Mouse (Mus musculus) forebrain, embryonic 15.5 days (tissue): ENCODE measurements around the gene Xpo4. TPM values are rescaled to one million over a fixed set of nuclear protein-coding genes. Genes with fewer than 3 reads are reported as not detected.

ENCODE experiments used
- ATAC-seq: fragments of 200-750 bp; cut with Nextera tagmentation; replicated peaks from 2 replicates; pipeline ENCODE4 v1.8.0; 2017; ENCODE audit warnings: mild to moderate bottlenecking, moderate TSS enrichment, moderate library complexity
- H3K27ac ChIP-seq: fragments of 300-500 bp; sonication (generic); replicated peaks from 2 replicates; pipeline ENCODE4 v1.5.1; 2015; ENCODE audit warnings: mild to moderate bottlenecking, inconsistent platforms
- H3K27me3 ChIP-seq: fragments of 300-500 bp; sonication (generic); 2 replicates; pipeline ENCODE4 v1.6.1; 2015; ENCODE audit warnings: inconsistent platforms
- H3K36me3 ChIP-seq: fragments of 300-500 bp; sonication (generic); 2 replicates; pipeline ENCODE4 v1.6.1; 2015; ENCODE audit warnings: mild to moderate bottlenecking, inconsistent platforms
- H3K4me1 ChIP-seq: fragments of 300-500 bp; sonication (generic); 2 replicates; pipeline ENCODE4 v1.6.1; 2015; ENCODE audit warnings: inconsistent platforms
- H3K4me2 ChIP-seq: fragments of 300-500 bp; sonication (generic); replicated peaks from 2 replicates; pipeline ENCODE4 v1.6.1; 2015; ENCODE audit warnings: mild to moderate bottlenecking, inconsistent platforms
- H3K4me3 ChIP-seq: fragments of 300-500 bp; sonication (generic); 2 replicates; pipeline ENCODE4 v1.5.1; 2015; ENCODE audit warnings: mild to moderate bottlenecking, inconsistent platforms
- H3K9ac ChIP-seq: fragments of 300-500 bp; sonication (generic); replicated peaks from 2 replicates; pipeline ENCODE4 v1.6.1; 2015; ENCODE audit warnings: mild to moderate bottlenecking, inconsistent platforms
- H3K9me3 ChIP-seq: fragments of 300-500 bp; sonication (generic); 2 replicates; pipeline ENCODE4 v1.6.1; 2016; ENCODE audit warnings: inconsistent platforms
- WGBS: fragments of 180-500 bp; shearing (Covaris S2); methylation state at CpG from one replicate; pipeline ENCODE4 v1.1.7; 2015; ENCODE audit warnings: mixed read lengths; 5-methylcytosine and 5-hydroxymethylcytosine counted together
- polyA plus RNA-seq: library from polyadenylated mRNA; unstranded; fragments of >200 nt; fragmentation: Nextera tagmentation; extraction: Ambion mirVana; gene quantifications from 2 replicates; pipeline ENCODE4 v1.2.1, GENCODE M21; 2015

Gene Xpo4
- polyA plus RNA-seq, 1 experiment from 2014 or later: 14.9 TPM

- 88% methylated on average over 17 of the region's 17 CpGs for WGBS
- ATAC-seq: no peak
- no peaks in the 10 kb centered on the region for H3K9me3 ChIP-seq
These were observed 119.7 kb downstream of the Xpo4 start for GRCm38 (mm10) chr14:57545526-57545925.

GRCm38 (mm10) chr14:57543420-57544039 is 121.7 kb downstream of the Xpo4 start:
- no peak for ATAC-seq
- 93% methylated on average over 13 of the region's 13 CpGs for WGBS

More at GRCm38 (mm10) chr14:57545526-57545925, 119.7 kb downstream of the Xpo4 start:
- no peak overlapping the region for H3K27ac ChIP-seq
- H3K4me2 ChIP-seq: no peak overlapping the region
- 0 out of 2 replicates have a peak, but pooled peaks cover 3% of the 10 kb centered on the region for H3K36me3 ChIP-seq
- H3K27me3 ChIP-seq: no peaks in the 10 kb centered on the region
- H3K4me1 ChIP-seq: no peaks in the 10 kb centered on the region
- H3K9ac ChIP-seq: no peak overlapping the region
- H3K4me3 ChIP-seq: no peak overlapping the region

GRCm38 (mm10) chr14:57542231-57542630 is 123.0 kb downstream of the Xpo4 start:
- Histone ChIP-seq H3K4me1 (peaks cover 9% of the 10 kb centered on the region), H3K36me3 (no peaks in the 10 kb centered on the region), H3K27me3 (no peaks in the 10 kb centered on the region), H3K4me3 (no peak overlapping the region), H3K4me2 (0 out of 2 replicates have a peak overlapping the region, but pooled peaks have one; percentile 8), H3K9ac (no peak overlapping the region), H3K9me3 (no peaks in the 10 kb centered on the region), H3K27ac (no peak overlapping the region)
- ATAC-seq: no peak
- WGBS: 33% methylated on average over 34 of the region's 34 CpGs

More at GRCm38 (mm10) chr14:57543420-57544039, 121.7 kb downstream of the Xpo4 start:
- H3K9ac ChIP-seq: no peak overlapping the region
- H3K9me3 ChIP-seq: no peaks in the 10 kb centered on the region
- no peaks in the 10 kb centered on the region for H3K4me1 ChIP-seq
- no peaks in the 10 kb centered on the region for H3K27me3 ChIP-seq
- no peak overlapping the region for H3K27ac ChIP-seq
- no peaks in the 10 kb centered on the region for H3K36me3 ChIP-seq
- H3K4me2 ChIP-seq: no peak overlapping the region
- H3K4me3 ChIP-seq: no peak overlapping the region

- 82% methylated on average over 11 of the region's 11 CpGs for WGBS
- H3K27me3 ChIP-seq: no peaks in the 10 kb centered on the region
- no peak for ATAC-seq
These were observed 124.5 kb downstream of the Xpo4 start for GRCm38 (mm10) chr14:57540683-57541082.

GRCm38 (mm10) chr14:57537261-57538015 is 127.8 kb downstream of the Xpo4 start:
- 7% methylated on average over 16 of the region's 16 CpGs for WGBS
- Histone ChIP-seq H3K27me3 (no peaks in the 10 kb centered on the region), H3K4me1 (peaks cover 42% of the 10 kb centered on the region), H3K36me3 (no peaks in the 10 kb centered on the region), H3K9ac (no peak overlapping the region), H3K4me3 (no peak overlapping the region), H3K9me3 (no peaks in the 10 kb centered on the region), H3K27ac (peak overlapping the region; percentile 12; the same call in 1 of the 2 replicates), H3K4me2 (no peak overlapping the region)
- ATAC-seq: peak; percentile 9; the same call in 1 of the 2 replicates

More at GRCm38 (mm10) chr14:57540683-57541082, 124.5 kb downstream of the Xpo4 start:
- H3K27ac ChIP-seq: no peak overlapping the region
- H3K9me3 ChIP-seq: no peaks in the 10 kb centered on the region
- H3K36me3 ChIP-seq: no peaks in the 10 kb centered on the region
- no peak overlapping the region for H3K4me3 ChIP-seq
- no peak overlapping the region for H3K9ac ChIP-seq
- peaks cover 22% of the 10 kb centered on the region for H3K4me1 ChIP-seq
- H3K4me2 ChIP-seq: no peak overlapping the region

- Histone ChIP-seq H3K4me3 (no peak overlapping the region), H3K9ac (no peak overlapping the region), H3K4me2 (no peak overlapping the region), H3K27me3 (no peaks in the 10 kb centered on the region), H3K4me1 (peaks cover 42% of the 10 kb centered on the region), H3K9me3 (no peaks in the 10 kb centered on the region), H3K36me3 (no peaks in the 10 kb centered on the region), H3K27ac (peak overlapping the region; percentile 12; the same call in 1 of the 2 replicates)
- WGBS: 35% methylated on average over 9 of the region's 9 CpGs
- ATAC-seq: no peak
These were observed 128.4 kb downstream of the Xpo4 start for GRCm38 (mm10) chr14:57536820-57537219.

GRCm38 (mm10) chr14:57535646-57536045 is 129.6 kb downstream of the Xpo4 start:
- Histone ChIP-seq H3K36me3 (no peaks in the 10 kb centered on the region), H3K9me3 (no peaks in the 10 kb centered on the region), H3K4me1 (peaks cover 42% of the 10 kb centered on the region), H3K4me3 (no peak overlapping the region), H3K4me2 (no peak overlapping the region), H3K9ac (no peak overlapping the region), H3K27me3 (no peaks in the 10 kb centered on the region), H3K27ac (0 out of 2 replicates have a peak overlapping the region, but pooled peaks have one; percentile 52)
- ATAC-seq: peak; percentile 12; the same call in 1 of the 2 replicates
- 27% methylated on average over 6 of the region's 6 CpGs for WGBS

GRCm38 (mm10) chr14:57534961-57535360 is 130.3 kb downstream of the Xpo4 start:
- H3K4me2 ChIP-seq: no peak overlapping the region

GRCm38 (mm10) chr14:57534346-57534745 is 130.9 kb downstream of the Xpo4 start:
- no peak for ATAC-seq
- H3K4me2 ChIP-seq: no peak overlapping the region
- H3K9me3 ChIP-seq: no peaks in the 10 kb centered on the region
- H3K9ac ChIP-seq: no peak overlapping the region
- H3K27ac ChIP-seq: no peak overlapping the region; the same call in 1 of the 2 replicates
- H3K27me3 ChIP-seq: no peaks in the 10 kb centered on the region
- peaks cover 44% of the 10 kb centered on the region for H3K4me1 ChIP-seq
- 13% methylated on average over 5 of the region's 5 CpGs for WGBS
- H3K4me3 ChIP-seq: no peak overlapping the region
- no peaks in the 10 kb centered on the region for H3K36me3 ChIP-seq

More at GRCm38 (mm10) chr14:57534961-57535360, 130.3 kb downstream of the Xpo4 start:
- peaks cover 42% of the 10 kb centered on the region for H3K4me1 ChIP-seq
- no peak overlapping the region for H3K4me3 ChIP-seq
- no peak overlapping the region for H3K9ac ChIP-seq
- peak overlapping the region; percentile 52; the same call in 1 of the 2 replicates for H3K27ac ChIP-seq
- H3K27me3 ChIP-seq: no peaks in the 10 kb centered on the region
- H3K9me3 ChIP-seq: no peaks in the 10 kb centered on the region
- peak; percentile 49; the same call in 1 of the 2 replicates for ATAC-seq
- WGBS: 8% methylated on average over 8 of the region's 8 CpGs
- H3K36me3 ChIP-seq: no peaks in the 10 kb centered on the region

- Histone ChIP-seq H3K27ac (no peak overlapping the region), H3K9ac (no peak overlapping the region), H3K36me3 (no peaks in the 10 kb centered on the region), H3K4me2 (no peak overlapping the region), H3K4me3 (no peak overlapping the region), H3K4me1 (peaks cover 44% of the 10 kb centered on the region), H3K27me3 (no peaks in the 10 kb centered on the region), H3K9me3 (no peaks in the 10 kb centered on the region)
- WGBS: 20% methylated on average over 11 of the region's 11 CpGs
- no peak for ATAC-seq
These were observed 131.4 kb downstream of the Xpo4 start for GRCm38 (mm10) chr14:57533841-57534240.

- ATAC-seq: no peak
- Histone ChIP-seq H3K4me2 (no peak overlapping the region), H3K27me3 (no peaks in the 10 kb centered on the region), H3K27ac (no peak overlapping the region), H3K4me1 (peaks cover 44% of the 10 kb centered on the region), H3K4me3 (no peak overlapping the region), H3K36me3 (no peaks in the 10 kb centered on the region), H3K9me3 (no peaks in the 10 kb centered on the region), H3K9ac (no peak overlapping the region)
- WGBS: 43% methylated on average over 3 of the region's 3 CpGs
These were observed 132.0 kb downstream of the Xpo4 start for GRCm38 (mm10) chr14:57533214-57533613.

GRCm38 (mm10) chr14:57532577-57532976 is 132.7 kb downstream of the Xpo4 start:
- no peak for ATAC-seq

More at GRCm38 (mm10) chr14:57532577-57532976, 132.7 kb downstream of the Xpo4 start:
- H3K36me3 ChIP-seq: no peaks in the 10 kb centered on the region
- H3K9ac ChIP-seq: no peak overlapping the region
- H3K27me3 ChIP-seq: no peaks in the 10 kb centered on the region
- H3K27ac ChIP-seq: no peak overlapping the region
- H3K4me2 ChIP-seq: no peak overlapping the region
- no peak overlapping the region for H3K4me3 ChIP-seq
- H3K4me1 ChIP-seq: peaks cover 39% of the 10 kb centered on the region
- 94% methylated on average over 3 of the region's 3 CpGs for WGBS
- no peaks in the 10 kb centered on the region for H3K9me3 ChIP-seq
